Mouse (Mus musculus): ENCODE results near the gene Tada2a. TPM values are rescaled to one million over a fixed set of nuclear protein-coding genes. Genes with fewer than 3 reads are reported as not detected.

The Tada2a gene
- 28.4 TPM for polyA plus RNA-seq (2015; fragmentation: Illumina TruSeq; extraction: RNeasy Lipid Tissue Mini Kit (QIAGEN cat#74804); ENCODE audit: low read depth, low replicate concordance)

GRCm38 (mm10) chr11:84128943-84129798 is at the start of gene Tada2a, which contains the start of gene Acaca:
TSS of gene Tada2a (minus strand) at chr11:84129600.
TSS of gene Acaca (plus strand) at chr11:84129672.

GRCm38 (mm10) chr11:84167046-84167526 is 37.7 kb upstream of the Tada2a start, which contains the start of gene Gm11437:
TSS of gene Gm11437 (minus strand) at chr11:84167476.

GRCm38 (mm10) chr11:84069034-84069370 is 60.4 kb downstream of the Tada2a start, which contains the start of gene Dusp14:
TSS of gene Dusp14 (minus strand) at chr11:84069261.

Other genes with a start within 250 kb of the Tada2a start
- 16.6 TPM for gene Ddx52, start 187.5 kb downstream of the Tada2a start, polyA plus RNA-seq (2015; fragmentation: Illumina TruSeq; extraction: RNeasy Lipid Tissue Mini Kit (QIAGEN cat#74804); ENCODE audit: low read depth, low replicate concordance)
- gene Synrg, start 165.2 kb downstream of the Tada2a start, polyA plus RNA-seq (2015; fragmentation: Illumina TruSeq; extraction: RNeasy Lipid Tissue Mini Kit (QIAGEN cat#74804); ENCODE audit: low read depth, low replicate concordance): 28.8 TPM
- gene Dusp14, start 60.3 kb downstream of the Tada2a start, polyA plus RNA-seq (2015; fragmentation: Illumina TruSeq; extraction: RNeasy Lipid Tissue Mini Kit (QIAGEN cat#74804); ENCODE audit: low read depth, low replicate concordance): 121 TPM
- 32.9 TPM for gene Acaca, start 72 bp upstream of the Tada2a start, polyA plus RNA-seq (2015; fragmentation: Illumina TruSeq; extraction: RNeasy Lipid Tissue Mini Kit (QIAGEN cat#74804); ENCODE audit: low read depth, low replicate concordance)
- gene Gm11437, start 37.9 kb upstream of the Tada2a start, polyA plus RNA-seq (2015; fragmentation: Illumina TruSeq; extraction: RNeasy Lipid Tissue Mini Kit (QIAGEN cat#74804); ENCODE audit: low read depth, low replicate concordance): not detected

Data from brain, adult 10 weeks (tissue).